Mouse (Mus musculus) splenic B cell, adult 2 months (primary cell): Measurements from ENCODE around the gene Sdcbp2.

Experiments used
- DNase-seq: peaks from one replicate; pipeline ENCODE4 v3.0.0-alpha.2; 2011; ENCODE audit warnings: low read depth, low spot score
- H3K27me3 ChIP-seq: 2 replicates; pipeline ENCODE4 v1.6.1; 2012; ENCODE audit warnings: mild to moderate bottlenecking, low read length, moderate library complexity, mixed read lengths; ENCODE audit not compliant: control insufficient read depth, poor library complexity, insufficient read depth, severe bottlenecking
- H3K36me3 ChIP-seq: 2 replicates; pipeline ENCODE4 v1.6.1; 2012; ENCODE audit warnings: mild to moderate bottlenecking, low read length, moderate library complexity, mixed read lengths; ENCODE audit not compliant: control insufficient read depth, poor library complexity, insufficient read depth, severe bottlenecking

Sdcbp2 gene

GRCm38 (mm10) chr2:151632159-151632814, 59.9 kb downstream of the Sdcbp2 start, which contains the start of gene Snph:
Gene Snph, minus strand, starts transcription at chr2:151632593.
- Histone ChIP-seq H3K27me3 (peaks cover 1% of the 10 kb centered on the region; the same call in 1 of the 2 replicates), H3K36me3 (no peaks in the 10 kb centered on the region)
- DNase-seq, result no peak

- no peak for DNase-seq
- Histone ChIP-seq H3K36me3 (no peaks in the 10 kb centered on the region), H3K27me3 (peaks cover 1% of the 10 kb centered on the region; the same call in 1 of the 2 replicates)
Measured at GRCm38 (mm10) chr2:151632982-151633381, 60.6 kb downstream of the Sdcbp2 start.

- no peaks in the 10 kb centered on the region for H3K36me3 ChIP-seq
- DNase-seq, result no peak
- H3K27me3 ChIP-seq, result peaks cover under 1% of the 10 kb centered on the region; the same call in 1 of the 2 replicates
Measured at GRCm38 (mm10) chr2:151634903-151635302, 62.5 kb downstream of the Sdcbp2 start.

GRCm38 (mm10) chr2:151635362-151636014, 63.1 kb downstream of the Sdcbp2 start:
- no peak for DNase-seq
- Histone ChIP-seq H3K36me3 (no peaks in the 10 kb centered on the region), H3K27me3 (no peaks in the 10 kb centered on the region)

GRCm38 (mm10) chr2:151636015-151636402, 63.6 kb downstream of the Sdcbp2 start:
- no peaks in the 10 kb centered on the region for H3K27me3 ChIP-seq
- no peaks in the 10 kb centered on the region for H3K36me3 ChIP-seq
- DNase-seq, result no peak
